Mouse (Mus musculus): ENCODE results near the gene Fam50a.
A peak's percentile ranks its signal among the peaks of the same experiment; 100 is the strongest.

Fam50a gene

GRCm38 (mm10) chrX:74312540-74313464 is at the start of gene Fam50a:
Gene Fam50a, plus strand, starts transcription at chrX:74313033.
- peak; percentile 84 to 92 for DNase-seq

GRCm38 (mm10) chrX:74269736-74270061 is 43.1 kb upstream of the Fam50a start:
- DNase-seq = no peak

- peak; percentile 86 to 91 for DNase-seq
Measured at GRCm38 (mm10) chrX:74270062-74270901, 42.6 kb upstream of the Fam50a start, which contains the start of gene Rpl10. Gene Rpl10, plus strand, starts transcription at chrX:74270812.

DNA sequence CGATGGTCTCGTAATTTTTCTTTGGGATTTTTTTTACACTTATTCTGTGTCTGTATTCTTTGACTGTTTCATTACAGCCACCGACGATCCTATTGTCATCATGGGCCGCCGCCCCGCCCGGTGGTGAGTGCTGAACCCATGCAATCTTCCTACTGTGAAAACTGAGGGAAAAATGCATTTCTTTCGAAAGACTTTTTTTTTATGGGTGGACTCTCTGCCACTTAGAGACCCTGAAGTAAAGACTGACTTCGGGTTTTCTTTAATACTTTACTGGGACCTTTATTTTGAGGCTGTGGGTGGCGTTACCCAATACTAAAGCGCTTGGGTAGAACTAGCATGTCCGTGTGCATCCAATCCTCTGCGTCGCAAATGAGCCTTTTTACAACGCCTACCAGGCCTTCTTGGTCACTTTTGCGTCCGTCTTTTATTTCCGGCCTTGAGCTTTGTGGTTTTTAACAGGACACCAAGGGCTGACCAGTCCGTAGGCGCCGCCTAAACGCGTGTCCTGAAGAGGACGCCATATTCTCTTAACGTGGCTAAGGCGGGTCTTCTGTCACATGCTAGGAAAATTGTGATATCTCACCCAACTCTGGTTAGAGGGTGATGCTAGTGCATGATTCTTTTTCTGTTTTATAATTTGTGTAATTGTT is 41.8 kb upstream of the Fam50a start:
- DNase-seq = peak; percentile 33 to 45

GRCm38 (mm10) chrX:74273422-74274322 is 39.2 kb upstream of the Fam50a start:
- no peak for DNase-seq

DNA sequence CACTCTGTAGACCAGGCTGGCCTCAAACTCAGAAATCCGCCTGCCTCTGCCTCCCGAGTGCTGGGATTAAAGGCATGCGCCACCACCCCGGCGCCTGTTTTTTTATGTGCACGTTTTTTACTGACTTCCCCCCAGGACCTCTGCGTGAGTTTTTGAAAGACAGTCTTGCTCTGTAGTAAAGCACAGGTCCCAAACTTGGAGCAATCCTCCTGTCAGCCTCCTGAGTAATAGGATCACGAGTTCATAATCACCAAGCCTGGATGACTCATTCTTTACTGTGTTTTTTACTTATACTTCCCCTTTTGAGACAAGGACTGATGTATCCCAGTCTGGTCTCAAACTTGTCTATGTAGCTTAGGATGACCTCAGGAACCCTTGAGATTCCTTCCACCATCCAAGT is 34.9 kb upstream of the Fam50a start:
- DNase-seq = no peak

DNA sequence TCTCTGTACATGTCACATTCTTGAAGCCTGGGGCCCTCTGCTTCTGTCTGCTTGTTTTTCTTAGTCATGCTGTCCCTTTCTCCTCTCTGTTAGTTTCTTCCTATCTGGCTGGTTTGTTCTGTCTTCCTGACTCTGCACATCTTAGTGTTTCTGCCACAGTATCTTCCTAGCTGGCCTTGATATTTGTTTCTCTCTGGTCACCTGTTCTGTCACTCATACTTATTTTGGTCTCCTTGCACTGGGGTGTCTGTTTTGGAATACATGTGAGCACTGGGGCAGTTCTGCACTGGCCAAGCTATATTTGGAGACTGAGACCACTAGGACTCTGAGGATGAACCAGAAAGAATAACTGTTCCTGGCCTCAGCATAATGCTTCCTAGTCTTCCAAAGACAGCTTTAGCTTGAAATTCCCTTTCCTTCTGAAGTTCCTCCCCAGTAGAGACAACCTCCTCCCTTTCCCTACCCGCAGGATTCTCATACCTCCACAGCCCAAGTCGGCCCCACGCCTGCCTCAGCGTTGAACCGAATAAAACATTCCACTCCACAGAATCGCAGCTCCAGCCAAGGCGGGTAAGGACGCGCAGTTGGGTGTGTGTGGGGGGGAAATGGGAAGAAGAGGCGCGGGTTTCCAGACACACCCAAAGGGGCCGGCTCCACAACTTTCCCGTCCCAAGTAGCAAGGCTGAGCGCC is 31.6 kb upstream of the Fam50a start:
- no peak for DNase-seq

DNA sequence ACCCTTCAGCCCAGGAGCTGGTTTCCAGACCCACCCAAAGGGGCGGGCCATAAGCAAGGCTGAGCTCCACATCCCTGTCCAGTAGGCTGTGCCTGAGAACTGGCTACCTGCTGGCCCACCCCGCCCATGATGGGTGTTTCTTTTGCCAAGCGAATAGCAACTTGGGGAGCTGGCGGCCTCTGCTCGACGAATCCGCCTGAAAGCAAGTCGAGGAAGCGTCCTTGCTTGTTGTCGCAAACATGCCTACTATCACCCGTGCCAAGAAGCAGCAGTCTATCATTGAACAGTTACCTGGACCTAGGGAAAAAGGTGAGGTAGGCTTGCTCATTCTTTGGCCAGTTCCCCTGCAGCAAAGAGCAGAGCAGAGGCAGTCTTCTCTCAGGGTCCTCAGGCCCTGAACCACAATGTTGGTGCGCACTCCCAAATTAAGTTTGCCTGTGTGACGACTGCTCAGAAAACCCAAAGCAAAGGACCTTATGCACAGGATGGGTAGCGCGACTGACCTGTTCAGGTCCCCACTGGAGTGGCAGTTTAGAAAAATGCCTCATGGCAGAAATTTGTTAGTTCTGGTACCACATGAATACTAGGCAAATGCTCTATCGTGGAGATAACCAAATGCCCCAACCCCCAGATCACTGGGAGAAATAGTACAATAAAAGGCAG is 31.0 kb upstream of the Fam50a start, which contains the start of the genes Taz and Dnase1l1:
TSS of gene Taz (plus strand) at position 181 of the 663 bp plus-strand sequence.
TSS of gene Dnase1l1 (minus strand) at position 606 of the 663 bp plus-strand sequence.
- DNase-seq = peak; percentile 72 to 79

DNA sequence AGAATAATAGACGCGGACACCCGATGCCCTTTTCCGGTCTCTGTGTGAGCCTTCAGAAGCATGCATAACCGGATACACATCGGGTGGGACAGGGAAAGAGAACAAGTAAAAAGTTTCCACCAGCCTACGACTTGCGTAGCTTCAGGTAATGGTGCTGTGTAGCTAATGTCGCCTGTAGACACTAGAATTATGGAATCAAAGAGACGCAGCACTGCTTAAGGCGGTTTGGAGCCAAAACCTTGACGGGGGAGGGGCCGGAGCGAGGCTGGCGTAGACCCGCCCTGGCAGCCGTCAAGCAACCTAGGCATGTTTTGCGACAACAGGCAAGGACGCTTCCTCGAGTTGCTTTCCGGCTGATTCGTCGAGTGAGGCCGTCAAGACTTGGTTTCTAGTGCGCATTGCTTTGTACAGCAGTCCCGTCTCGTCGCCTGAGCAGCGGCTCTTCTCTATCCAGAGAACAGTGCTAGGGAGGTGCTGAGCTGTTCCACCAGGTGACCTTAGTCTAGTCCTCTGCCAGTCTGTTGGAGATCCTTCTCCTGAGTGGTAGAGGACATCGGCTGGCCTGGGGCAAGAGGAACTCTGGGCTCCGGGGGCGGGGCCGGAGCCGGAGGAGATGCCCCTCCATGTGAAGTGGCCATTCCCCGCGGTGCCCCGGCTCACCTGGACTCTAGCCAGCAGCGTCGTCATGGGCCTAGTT is 30.3 kb upstream of the Fam50a start:
- DNase-seq = peak; percentile 86 to 91

GRCm38 (mm10) chrX:74283092-74283437 is 29.8 kb upstream of the Fam50a start:
- DNase-seq = no peak

- no peak for DNase-seq
Measured at GRCm38 (mm10) chrX:74293431-74293830, 19.4 kb upstream of the Fam50a start.

GRCm38 (mm10) chrX:74296538-74297448 is 16.0 kb upstream of the Fam50a start, which contains the start of gene Atp6ap1:
Gene Atp6ap1, plus strand, starts transcription at chrX:74297097.
- DNase-seq = peak; percentile 92 to 95

GRCm38 (mm10) chrX:74298348-74298747 is 14.5 kb upstream of the Fam50a start:
- DNase-seq = no peak

DNA sequence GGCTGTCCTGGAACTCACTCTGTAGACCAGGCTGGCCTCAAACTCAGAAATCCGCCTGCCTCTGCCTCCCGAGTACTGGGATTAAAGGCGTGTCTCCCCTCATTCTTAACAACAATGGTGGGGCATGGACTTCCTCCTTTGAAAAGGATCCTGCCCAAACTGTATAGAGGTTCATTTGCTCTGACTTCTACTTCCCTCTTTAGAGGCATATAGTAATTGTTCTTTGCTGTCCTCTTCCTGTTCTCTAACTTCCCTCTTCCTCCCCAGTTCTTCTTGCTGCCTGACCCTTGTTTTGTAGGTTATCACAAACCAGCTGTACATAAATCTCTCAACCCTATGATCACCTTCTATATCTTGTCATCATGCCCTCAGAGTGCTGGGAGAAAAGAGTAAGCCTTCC is 13.1 kb upstream of the Fam50a start:
- no peak for DNase-seq

DNA sequence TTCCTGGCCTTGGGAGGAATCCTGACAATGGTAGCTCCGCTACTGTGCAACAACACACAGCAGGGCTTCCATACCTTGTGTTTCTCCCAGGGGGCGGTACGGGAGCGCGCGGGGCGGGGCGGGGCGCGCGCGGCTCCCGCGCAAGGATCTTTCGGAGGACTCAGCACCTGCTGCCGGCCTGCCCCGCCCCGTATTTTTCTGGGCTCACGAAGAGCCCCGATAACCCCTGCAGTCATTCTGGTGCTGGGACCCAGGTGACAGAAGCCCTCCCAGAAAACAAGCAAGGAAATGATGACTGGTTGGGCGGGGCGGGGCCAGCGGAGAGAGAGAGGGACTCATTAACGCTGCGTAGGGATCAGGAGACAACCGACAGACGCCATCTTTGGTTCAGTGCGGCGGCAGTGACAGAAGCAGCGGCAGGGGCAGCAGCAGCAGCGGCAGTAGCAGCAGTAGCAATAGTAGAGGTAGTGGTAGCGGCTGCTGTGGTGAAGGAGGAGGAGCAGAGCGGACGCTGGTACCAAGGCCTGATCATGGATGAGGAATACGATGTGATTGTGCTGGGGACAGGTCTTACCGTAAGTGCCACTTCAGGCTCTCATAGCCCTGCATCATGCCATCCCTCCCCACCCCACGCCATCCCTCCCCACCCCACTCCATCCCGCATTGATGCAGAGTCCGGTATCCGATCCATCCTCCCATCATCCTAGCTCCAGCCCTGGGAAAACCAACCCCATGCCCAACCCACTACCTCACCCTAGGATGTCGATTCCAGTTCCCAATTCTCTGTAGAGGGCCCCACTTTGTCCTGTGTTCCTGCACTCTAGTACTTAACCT is 7.7 kb upstream of the Fam50a start, which contains the start of gene Gdi1:
TSS of gene Gdi1 (plus strand) at position 132 of the 834 bp plus-strand sequence.
- peak; percentile 81 to 82 for DNase-seq

- DNase-seq = peak; percentile 75 to 79
Measured at GRCm38 (mm10) chrX:74328725-74329161, 15.9 kb downstream of the Fam50a start, which contains the start of gene Plxna3. Gene Plxna3, plus strand, starts transcription at chrX:74329066.

- peak in 1 of 2 experiments; percentile 28 for DNase-seq
Measured at GRCm38 (mm10) chrX:74329215-74329671, 16.4 kb downstream of the Fam50a start.

Measured in cerebellum, postnatal 25 days (tissue).